Mouse (Mus musculus) CD4-positive, CD25-positive, alpha-beta regulatory T cell, adult 2 months (primary cell): ENCODE results near the gene Sirt2.

ENCODE experiments used
- DNase-seq: peaks from one replicate; pipeline ENCODE4 v3.0.0-alpha.2; 2012; ENCODE audit warnings: low read depth, low spot score

The Sirt2 gene

DNA sequence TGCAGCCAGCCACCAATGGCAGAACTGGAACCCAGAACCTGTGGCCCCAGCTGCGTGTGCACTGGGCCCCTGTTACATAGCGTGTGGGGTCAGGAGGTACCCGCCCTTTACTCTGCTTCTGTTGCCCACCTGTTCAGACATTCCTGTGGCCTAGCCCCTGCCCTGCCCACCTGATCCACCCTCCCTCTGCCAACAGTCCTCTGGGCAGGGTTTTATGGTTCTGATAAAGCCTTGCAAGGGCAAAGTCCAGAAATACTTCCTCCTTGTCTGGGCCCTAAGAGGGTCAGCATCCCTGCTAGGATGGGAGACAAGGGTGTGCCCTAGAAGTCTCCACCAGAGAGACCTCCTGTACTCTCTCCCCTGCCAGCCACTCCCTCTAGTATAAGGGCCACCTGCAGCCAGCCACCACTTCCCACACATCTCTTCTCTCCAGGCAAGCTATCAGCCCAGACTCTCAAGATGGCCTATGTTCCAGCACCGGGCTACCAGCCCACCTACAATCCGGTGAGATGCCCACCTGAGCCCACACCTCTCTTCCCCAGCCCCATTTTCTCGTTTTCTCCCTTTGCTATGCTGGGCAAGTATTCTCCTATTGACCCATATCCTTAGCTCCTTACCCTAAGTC is 67.3 kb downstream of the Sirt2 start, which contains the start of gene Lgals4:
TSS of gene Lgals4 (plus strand) at position 132 of the 625 bp plus-strand sequence.
- no peak for DNase-seq

DNA sequence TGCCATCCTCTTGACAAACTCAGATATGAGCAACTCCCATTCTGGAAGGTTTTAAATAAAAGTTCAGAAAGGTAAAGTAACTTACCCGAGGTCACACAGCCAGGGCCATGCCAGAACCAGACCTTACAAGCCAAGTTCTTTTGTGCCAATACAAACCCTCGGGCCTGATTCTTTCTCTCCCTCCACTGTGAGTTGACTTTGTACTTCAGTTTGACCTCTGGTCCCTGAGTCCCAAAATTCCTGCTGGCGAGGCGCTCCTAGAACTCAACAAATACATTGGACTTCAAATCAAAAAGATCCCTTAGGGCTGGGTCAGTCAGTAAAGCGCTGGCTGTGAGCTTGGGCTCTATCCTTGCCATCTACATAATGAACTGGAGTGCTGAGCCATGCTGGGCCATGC is 70.4 kb downstream of the Sirt2 start:
- DNase-seq, result no peak
